Mouse (Mus musculus): ENCODE measurements around the gene Gm8212.
"Not testable (repeated sequence)": the region's sequence is repeated elsewhere in the genome, so short reads cannot be mapped to it uniquely, and the experiment has no call there.

The Gm8212 gene

GRCm38 (mm10) chr14:44197361-44197760 is at the start of gene Gm8212:
Gene Gm8212, plus strand, starts transcription at chr14:44197661.
- not testable (repeated sequence) for DNase-seq

- not testable (repeated sequence) for DNase-seq
These were observed 15.7 kb downstream of the Gm8212 start, which contains the start of gene 4930503E14Rik for GRCm38 (mm10) chr14:44213154-44213553. Gene 4930503E14Rik, minus strand, starts transcription at chr14:44213254.

- no peak for DNase-seq
These were observed 50.6 kb downstream of the Gm8212 start for GRCm38 (mm10) chr14:44248039-44248438.

Data from cerebellum, adult 9-10 months (tissue).